Mouse (Mus musculus) cerebellum, adult 11-12 months (tissue): Measurements from ENCODE around the gene Oscp1.

Experiments
- DNase-seq: peaks from one replicate; pipeline ENCODE4 v3.0.0; 2022

Gene Oscp1

GRCm38 (mm10) chr4:126058134-126058996, at the start of gene Oscp1:
Gene Oscp1 (plus strand): TSS chr4:126058565.
- DNase-seq = peak; percentile 89

- no peak for DNase-seq
These were observed 40.6 kb upstream of the Oscp1 start for GRCm38 (mm10) chr4:126017676-126018332.

GRCm38 (mm10) chr4:126018966-126019538, 39.3 kb upstream of the Oscp1 start:
- DNase-seq = no peak

GRCm38 (mm10) chr4:126024303-126024900, 34.0 kb upstream of the Oscp1 start, which contains the start of gene Csf3r:
Gene Csf3r (plus strand): TSS chr4:126024550.
- DNase-seq = no peak

GRCm38 (mm10) chr4:126025801-126026200, 32.6 kb upstream of the Oscp1 start:
- no peak for DNase-seq

GRCm38 (mm10) chr4:126027980-126028379, 30.4 kb upstream of the Oscp1 start:
- DNase-seq = no peak

GRCm38 (mm10) chr4:126029042-126029441, 29.3 kb upstream of the Oscp1 start:
- no peak for DNase-seq

GRCm38 (mm10) chr4:126030705-126031104, 27.7 kb upstream of the Oscp1 start:
- DNase-seq = no peak

GRCm38 (mm10) chr4:126035413-126035812, 23.0 kb upstream of the Oscp1 start:
- DNase-seq = no peak

- DNase-seq = peak; percentile 83
These were observed 11.3 kb upstream of the Oscp1 start, which contains the start of gene Mrps15 for GRCm38 (mm10) chr4:126046851-126047585. Gene Mrps15 (plus strand): TSS chr4:126046925.

- DNase-seq = no peak
These were observed 6.7 kb upstream of the Oscp1 start for GRCm38 (mm10) chr4:126051617-126052016.

- no peak for DNase-seq
These were observed 895 bp upstream of the Oscp1 start for GRCm38 (mm10) chr4:126057207-126058133.

- DNase-seq = no peak
These were observed 615 bp downstream of the Oscp1 start for GRCm38 (mm10) chr4:126058997-126059362.

GRCm38 (mm10) chr4:126062856-126063255, 4.5 kb downstream of the Oscp1 start:
- DNase-seq = no peak

GRCm38 (mm10) chr4:126065241-126065640, 6.9 kb downstream of the Oscp1 start:
- DNase-seq = no peak

GRCm38 (mm10) chr4:126067401-126068077, 9.2 kb downstream of the Oscp1 start:
- no peak for DNase-seq

GRCm38 (mm10) chr4:126068842-126069241, 10.5 kb downstream of the Oscp1 start:
- DNase-seq = no peak

- no peak for DNase-seq
These were observed 19.5 kb downstream of the Oscp1 start for GRCm38 (mm10) chr4:126077833-126078232.

GRCm38 (mm10) chr4:126079266-126079665, 20.9 kb downstream of the Oscp1 start:
- DNase-seq = no peak

GRCm38 (mm10) chr4:126081601-126082000, 23.2 kb downstream of the Oscp1 start:
- no peak for DNase-seq

- DNase-seq = no peak
These were observed 24.7 kb downstream of the Oscp1 start for GRCm38 (mm10) chr4:126083021-126083420.
